Mouse (Mus musculus): ENCODE measurements at regions not wholly inside any gene's neighbourhood (a gene's known extent, or its start where the extent isn't known, plus 50 kb on each side); places are given as distances from the start of the nearest gene placed in this dataset.
"Not testable (repeated sequence)": the region's sequence is repeated elsewhere in the genome, so short reads cannot be mapped to it uniquely, and the experiment has no call there.

DNA sequence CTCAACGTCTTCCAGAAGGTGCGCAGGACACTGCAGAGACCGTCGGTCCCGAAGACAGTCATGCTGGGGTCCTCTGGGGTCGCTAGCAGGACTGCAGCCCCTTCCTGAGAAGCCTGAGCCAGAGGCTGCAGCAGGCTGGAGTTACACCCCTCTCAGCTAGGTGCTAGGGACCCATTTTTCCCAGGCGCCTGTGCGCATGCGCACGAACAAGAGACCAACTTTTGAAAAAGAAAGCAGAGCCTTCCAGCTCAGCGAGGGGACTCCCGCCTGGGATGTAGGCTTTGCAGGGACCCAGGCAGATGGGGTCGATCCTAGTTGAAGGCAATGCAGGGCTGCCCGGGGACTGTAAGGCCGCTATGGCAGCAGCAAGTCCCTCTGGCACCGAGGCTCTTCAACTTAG, 104.7 kb upstream of the Atg7 start:
- not testable (repeated sequence) for H3K9me3 ChIP-seq (replicated peaks); H3K27me3 ChIP-seq; H3K4me1 ChIP-seq (replicated peaks); H3K4me3 ChIP-seq (replicated peaks); H3K27ac ChIP-seq; H3K9ac ChIP-seq; DNase-seq; ATAC-seq (ENCODE audit: low read depth); H3K4me2 ChIP-seq; H3K36me3 ChIP-seq
- 22% methylated on average over 7 of the region's 16 CpGs for WGBS (ENCODE audit: insufficient replicate concordance)

DNA sequence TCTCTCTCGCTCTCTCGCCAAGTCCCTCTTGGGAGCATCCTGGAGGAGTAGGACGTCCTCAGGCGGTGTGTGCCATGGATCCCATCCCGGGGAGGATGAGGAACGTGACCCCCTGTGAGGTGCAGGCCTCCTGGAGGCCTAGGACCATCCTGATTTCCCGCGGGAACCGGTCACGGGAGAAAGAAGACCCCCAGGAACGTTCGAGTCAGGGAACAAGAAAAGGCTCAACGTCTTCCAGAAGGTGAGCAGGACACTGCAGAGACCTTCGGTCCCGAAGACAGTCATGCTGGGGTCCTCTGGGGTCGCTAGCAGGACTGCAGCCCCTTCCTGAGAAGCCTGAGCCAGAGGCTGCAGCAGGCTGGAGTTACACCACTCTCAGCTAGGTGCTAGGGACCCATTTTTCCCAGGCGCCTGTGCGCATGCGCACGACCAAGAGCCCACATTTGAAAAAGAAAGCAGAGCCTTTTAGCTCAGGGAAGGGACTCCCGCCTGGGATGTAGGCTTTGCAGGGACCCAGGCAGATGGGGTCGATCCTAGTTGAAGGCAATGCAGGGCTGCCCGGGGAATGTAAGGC, 92.7 kb upstream of the Atg7 start:
- not testable (repeated sequence) for H3K4me3 ChIP-seq (replicated peaks); H3K9ac ChIP-seq; DNase-seq; H3K4me2 ChIP-seq; H3K36me3 ChIP-seq; ATAC-seq (ENCODE audit: low read depth); H3K27me3 ChIP-seq; H3K4me1 ChIP-seq (replicated peaks); H3K9me3 ChIP-seq (replicated peaks); H3K27ac ChIP-seq
- 33% methylated on average over 22 of the region's 23 CpGs for WGBS (ENCODE audit: insufficient replicate concordance)

DNA sequence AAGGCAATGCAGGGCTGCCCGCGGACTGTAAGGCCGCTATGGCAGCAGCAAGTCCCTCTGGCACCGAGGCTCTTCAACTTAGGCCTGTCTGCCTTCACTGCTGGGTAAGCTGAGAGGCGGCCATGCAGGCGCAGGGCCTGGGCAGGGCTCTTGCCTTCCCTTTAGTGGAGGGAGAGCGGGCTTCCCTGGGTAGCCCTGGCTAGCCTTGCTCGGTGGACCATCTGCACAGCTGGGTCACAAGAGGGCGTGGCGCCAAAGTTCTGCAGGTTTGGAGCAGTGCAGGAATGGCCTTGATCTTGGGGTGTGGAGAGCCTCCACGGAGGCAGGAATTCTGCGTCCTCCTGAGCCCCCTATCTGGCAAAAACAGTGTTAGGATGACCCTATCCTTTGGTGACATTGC, 89.8 kb upstream of the Atg7 start:
- not testable (repeated sequence) for ATAC-seq (ENCODE audit: low read depth); H3K4me1 ChIP-seq (replicated peaks); H3K27ac ChIP-seq; H3K36me3 ChIP-seq; H3K4me2 ChIP-seq; H3K9ac ChIP-seq; H3K27me3 ChIP-seq; H3K4me3 ChIP-seq (replicated peaks); H3K9me3 ChIP-seq (replicated peaks)
- DNase-seq: peak; percentile 44
- WGBS (ENCODE audit: insufficient replicate concordance): no CpG with 5 or more reads among the region's 12 CpGs

DNA sequence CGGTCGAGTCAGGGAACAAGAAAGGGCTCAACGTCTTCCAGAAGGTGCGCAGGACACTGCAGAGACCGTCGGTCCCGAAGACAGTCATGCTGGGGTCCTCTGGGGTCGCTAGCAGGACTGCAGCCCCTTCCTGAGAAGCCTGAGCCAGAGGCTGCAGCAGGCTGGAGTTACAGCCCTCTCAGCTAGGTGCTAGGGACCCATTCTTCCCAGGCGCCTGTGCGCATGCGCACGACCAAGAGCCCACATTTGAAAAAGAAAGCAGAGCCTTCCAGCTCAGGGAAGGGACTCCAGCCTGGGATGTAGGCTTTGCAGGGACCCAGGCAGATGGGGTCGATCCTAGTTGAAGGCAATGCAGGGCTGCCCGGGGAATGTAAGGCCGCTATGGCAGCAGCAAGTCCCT, 87.7 kb upstream of the Atg7 start:
- not testable (repeated sequence) for H3K9me3 ChIP-seq (replicated peaks); H3K4me1 ChIP-seq (replicated peaks); ATAC-seq (ENCODE audit: low read depth); H3K9ac ChIP-seq; H3K27me3 ChIP-seq; H3K4me3 ChIP-seq (replicated peaks); H3K36me3 ChIP-seq; H3K4me2 ChIP-seq; DNase-seq; H3K27ac ChIP-seq
- WGBS (ENCODE audit: insufficient replicate concordance): 7% methylated on average over 4 of the region's 15 CpGs

DNA sequence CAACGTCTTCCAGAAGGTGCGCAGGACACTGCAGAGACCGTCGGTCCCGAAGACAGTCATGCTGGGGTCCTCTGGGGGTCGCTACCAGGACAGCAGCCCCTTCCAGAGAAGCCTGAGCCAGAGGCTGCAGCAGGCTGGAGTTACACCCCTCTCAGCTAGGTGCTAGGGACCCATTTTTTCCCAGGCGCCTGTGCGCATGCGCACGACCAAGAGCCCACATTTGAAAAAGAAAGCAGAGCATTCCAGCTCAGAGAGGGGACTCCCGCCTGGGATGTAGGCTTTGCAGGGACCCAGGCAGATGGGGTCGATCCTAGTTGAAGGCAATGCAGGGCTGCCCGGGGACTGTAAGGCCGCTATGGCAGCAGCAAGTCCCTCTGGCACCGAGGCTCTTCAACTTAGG, 65.6 kb upstream of the Atg7 start:
- DNase-seq: not testable (repeated sequence)

More for the DNA sequence above, 65.6 kb upstream of the Atg7 start:
- not testable (repeated sequence) for H3K27ac ChIP-seq; H3K27me3 ChIP-seq; H3K4me3 ChIP-seq (replicated peaks); H3K4me1 ChIP-seq (replicated peaks); H3K9ac ChIP-seq; H3K36me3 ChIP-seq; H3K4me2 ChIP-seq; ATAC-seq (ENCODE audit: low read depth); H3K9me3 ChIP-seq (replicated peaks)
- WGBS (ENCODE audit: insufficient replicate concordance): 17% methylated on average over 7 of the region's 15 CpGs

Data from liver, embryonic 13.5 days (tissue).